Mouse (Mus musculus) cerebellum, adult (tissue): ENCODE data around the gene Ect2l.
"Not testable (repeated sequence)": the region's sequence is repeated elsewhere in the genome, so short reads cannot be mapped to it uniquely, and the experiment has no call there.

Experiments
- ATAC-seq: cut with Nextera tagmentation; 2 replicates; pipeline ENCODE4 v1.9.2; 2017; ENCODE audit warnings: mild to moderate bottlenecking, moderate library complexity, mixed read lengths; ENCODE audit not compliant: insufficient number of reproducible peaks, low FRiP score, low TSS enrichment

Ect2l gene

GRCm38 (mm10) chr10:18193221-18193620 lies 17.5 kb downstream of the Ect2l start:
- no peak for ATAC-seq

GRCm38 (mm10) chr10:18191706-18192105 lies 19.0 kb downstream of the Ect2l start:
- ATAC-seq = no peak

- no peak for ATAC-seq
Measured at GRCm38 (mm10) chr10:18189498-18189897, 21.2 kb downstream of the Ect2l start.

- no peak for ATAC-seq
Measured at GRCm38 (mm10) chr10:18188564-18188963, 22.1 kb downstream of the Ect2l start.

GRCm38 (mm10) chr10:18182246-18182645 lies 28.4 kb downstream of the Ect2l start:
- ATAC-seq = no peak

- no peak for ATAC-seq
Measured at GRCm38 (mm10) chr10:18177304-18177703, 33.4 kb downstream of the Ect2l start.

- no peak for ATAC-seq
Measured at GRCm38 (mm10) chr10:18176722-18177121, 34.0 kb downstream of the Ect2l start.

GRCm38 (mm10) chr10:18175087-18175486 lies 35.6 kb downstream of the Ect2l start:
- ATAC-seq = no peak

GRCm38 (mm10) chr10:18162435-18162971 lies 48.2 kb downstream of the Ect2l start:
- no peak for ATAC-seq

- no peak for ATAC-seq
Measured at GRCm38 (mm10) chr10:18147224-18147623, 63.5 kb downstream of the Ect2l start.

GRCm38 (mm10) chr10:18142231-18142630 lies 68.5 kb downstream of the Ect2l start:
- ATAC-seq = no peak

GRCm38 (mm10) chr10:18141389-18141788 lies 69.3 kb downstream of the Ect2l start:
- ATAC-seq = no peak

GRCm38 (mm10) chr10:18139615-18140014 lies 71.1 kb downstream of the Ect2l start:
- no peak for ATAC-seq

GRCm38 (mm10) chr10:18138853-18139503 lies 71.7 kb downstream of the Ect2l start:
- not testable (repeated sequence) for ATAC-seq

- ATAC-seq = no peak
Measured at GRCm38 (mm10) chr10:18131666-18132650, 78.7 kb downstream of the Ect2l start.

- no peak for ATAC-seq
Measured at GRCm38 (mm10) chr10:18130276-18130675, 80.4 kb downstream of the Ect2l start.

GRCm38 (mm10) chr10:18118336-18118735 lies 92.4 kb downstream of the Ect2l start:
- no peak for ATAC-seq

GRCm38 (mm10) chr10:18113473-18114093 lies 97.1 kb downstream of the Ect2l start:
- no peak for ATAC-seq

GRCm38 (mm10) chr10:18110940-18111339 lies 99.8 kb downstream of the Ect2l start:
- ATAC-seq = no peak

- ATAC-seq = no peak
Measured at GRCm38 (mm10) chr10:18107471-18107870, 103.2 kb downstream of the Ect2l start.

GRCm38 (mm10) chr10:18102166-18102565 lies 108.5 kb downstream of the Ect2l start:
- ATAC-seq = no peak
